Mouse (Mus musculus): ENCODE results near the gene Psmb6.

The Psmb6 gene

GRCm38 (mm10) chr11:70572348-70572902 lies 47.3 kb downstream of the Psmb6 start:
- no peak for DNase-seq

DNA sequence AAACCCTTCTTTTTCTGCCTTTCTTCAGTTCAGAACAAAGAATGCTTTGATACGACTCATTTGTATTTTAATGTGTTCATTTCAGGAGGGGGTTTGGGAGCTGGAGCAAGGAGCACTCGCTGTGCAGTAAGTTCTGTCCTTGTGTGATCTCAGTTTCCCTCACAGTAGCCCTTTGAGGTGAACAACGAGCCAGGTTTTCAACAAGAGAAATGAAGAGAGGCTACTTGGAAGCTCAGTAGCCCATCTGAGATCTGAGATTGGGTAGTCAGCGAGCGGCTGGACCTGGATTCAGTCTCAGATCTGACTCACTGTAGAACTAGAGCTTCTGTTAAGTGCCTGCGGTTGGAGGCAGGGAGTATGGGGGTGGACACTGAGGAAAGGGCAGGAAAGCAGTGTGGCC lies 48.7 kb downstream of the Psmb6 start:
- DNase-seq = no peak

DNA sequence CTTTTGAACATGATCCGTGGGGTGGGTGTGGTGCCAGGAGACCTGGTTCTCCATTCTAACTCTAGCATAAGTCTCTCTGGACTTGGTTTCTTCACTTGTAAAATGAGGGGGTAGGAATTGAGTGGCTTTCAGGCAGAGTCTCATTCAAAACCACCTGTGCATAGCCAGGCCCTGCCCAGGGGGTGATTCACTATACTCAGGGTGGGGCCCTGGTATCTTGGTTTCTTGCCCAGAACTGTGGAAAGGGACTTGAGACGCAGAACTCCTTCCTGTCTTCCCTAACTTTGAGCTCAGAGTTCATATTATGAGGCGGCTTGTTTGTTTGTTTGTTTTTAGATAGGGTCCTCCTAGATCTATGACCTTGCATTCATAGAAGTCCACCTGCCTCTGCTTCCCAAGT lies 52.0 kb downstream of the Psmb6 start:
- DNase-seq = peak; percentile 44
